Mouse (Mus musculus): ENCODE measurements around the gene Keg1. TPM values are rescaled to one million over a fixed set of nuclear protein-coding genes. Genes with fewer than 3 reads are reported as not detected.

The Keg1 gene
- total and polyA plus RNA-seq, 2 experiments from 2014 or later, result not detected

DNA sequence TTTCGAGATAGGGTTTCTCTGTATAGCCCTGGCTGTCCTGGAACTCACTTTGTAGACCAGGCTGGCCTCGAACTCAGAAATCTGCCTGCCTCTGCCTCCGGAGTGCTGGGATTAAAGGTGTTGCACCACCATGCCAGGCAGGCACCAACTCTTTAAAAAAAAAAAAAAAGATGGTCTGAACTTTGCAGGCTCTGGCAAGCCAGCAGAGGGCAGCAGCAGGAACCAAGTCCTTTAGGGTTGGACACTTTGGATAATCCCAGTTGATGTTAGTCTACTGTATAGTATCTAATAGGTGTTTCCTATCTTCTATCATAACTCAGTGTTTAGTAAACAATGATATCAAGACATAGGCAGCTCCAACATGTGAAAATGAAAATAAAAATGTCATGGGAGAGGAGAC, 26.7 kb downstream of the Keg1 start:
- Histone ChIP-seq H3K4me1 (ENCODE audit: insufficient read depth) (no peaks in the 10 kb centered on the region), H3K9me3 (ENCODE audit: low read length) (no peaks in the 10 kb centered on the region), H3K27ac (ENCODE audit: low read depth, low read length) (no peak overlapping the region), H3K9ac (no peak overlapping the region), H3K4me2 (ENCODE audit: low read depth) (no peak overlapping the region), H3K4me3 (ENCODE audit: low read depth, low read length) (no peak overlapping the region), H3K36me3 (ENCODE audit: insufficient read depth) (no peaks in the 10 kb centered on the region), H3K27me3 (ENCODE audit: insufficient read depth, low read length) (no peaks in the 10 kb centered on the region)
- no peak for ATAC-seq
- 79% methylated on average over 2 of the region's 3 CpGs for WGBS
- 0 out of 2 replicates have a peak, but pooled peaks have one; percentile 5 for TF ChIP-seq CTCF (IDR thresholded peaks at IDR 0.05; ENCODE audit: low read depth)
- DNase-seq, result no peak

DNA sequence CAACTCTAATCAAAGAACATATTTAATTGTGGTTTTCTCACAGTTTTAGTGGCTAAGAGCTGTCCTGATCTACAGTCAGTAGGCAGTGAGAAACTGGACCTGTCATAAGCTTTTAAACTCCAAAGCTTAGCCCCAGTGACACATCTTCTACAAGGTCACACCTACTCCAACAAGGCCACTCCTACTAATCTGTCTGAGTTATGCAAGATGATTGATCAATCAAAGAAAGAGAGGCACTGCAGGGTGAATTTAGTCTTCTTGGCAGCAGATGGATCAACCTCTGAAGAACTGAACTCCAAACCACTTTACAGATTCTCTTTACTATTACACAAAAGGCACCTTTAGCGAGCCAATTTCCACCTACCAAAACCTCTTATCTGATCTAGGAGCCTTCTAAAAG, 30.3 kb downstream of the Keg1 start:
- no peak for ATAC-seq
- whole genome bisulfite sequencing, result 89% methylated on average over 1 of the region's 1 CpGs
- H3K9ac ChIP-seq, result no peak overlapping the region
- no peak overlapping the region for H3K4me2 ChIP-seq (ENCODE audit: low read depth)
- no peak overlapping the region for H3K27ac ChIP-seq (ENCODE audit: low read depth, low read length)
- H3K4me3 ChIP-seq (ENCODE audit: low read depth, low read length), result no peak overlapping the region
- H3K36me3 ChIP-seq (ENCODE audit: insufficient read depth), result no peaks in the 10 kb centered on the region
- DNase-seq, result no peak
- H3K9me3 ChIP-seq (ENCODE audit: low read length), result no peaks in the 10 kb centered on the region
- H3K4me1 ChIP-seq (ENCODE audit: insufficient read depth), result no peaks in the 10 kb centered on the region
- H3K27me3 ChIP-seq (ENCODE audit: insufficient read depth, low read length), result no peaks in the 10 kb centered on the region
- no peak for TF ChIP-seq CTCF (IDR thresholded peaks at IDR 0.05; ENCODE audit: low read depth)

DNA sequence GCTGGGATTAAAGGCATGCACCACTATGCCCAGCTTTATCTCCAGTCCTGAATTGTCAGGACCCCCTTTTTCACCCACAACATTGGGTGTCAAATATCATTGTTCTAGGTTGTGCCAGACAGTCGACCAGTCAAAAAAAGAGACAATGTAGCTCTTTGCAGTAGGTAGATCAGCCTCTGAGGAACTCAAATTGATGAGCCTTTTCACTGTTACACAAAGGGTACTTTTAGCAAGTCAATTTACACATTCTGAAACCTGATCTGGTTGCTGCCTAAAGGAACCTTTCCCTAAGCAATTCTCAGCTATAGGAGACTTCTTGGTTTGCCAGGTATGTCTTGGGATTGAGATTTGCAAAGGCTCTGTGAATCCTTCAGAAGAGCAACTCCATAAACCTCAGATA, 35.5 kb downstream of the Keg1 start:
- Histone ChIP-seq H3K36me3 (ENCODE audit: insufficient read depth) (no peaks in the 10 kb centered on the region), H3K9ac (no peak overlapping the region), H3K4me1 (ENCODE audit: insufficient read depth) (no peaks in the 10 kb centered on the region), H3K4me3 (ENCODE audit: low read depth, low read length) (no peak overlapping the region), H3K9me3 (ENCODE audit: low read length) (no peaks in the 10 kb centered on the region), H3K4me2 (ENCODE audit: low read depth) (no peak overlapping the region), H3K27ac (ENCODE audit: low read depth, low read length) (no peak overlapping the region), H3K27me3 (ENCODE audit: insufficient read depth, low read length) (no peaks in the 10 kb centered on the region)
- 62% methylated on average over 1 of the region's 1 CpGs for WGBS
- no peak for ATAC-seq
- no peak for TF ChIP-seq CTCF (IDR thresholded peaks at IDR 0.05; ENCODE audit: low read depth)
- DNase-seq, result no peak

DNA sequence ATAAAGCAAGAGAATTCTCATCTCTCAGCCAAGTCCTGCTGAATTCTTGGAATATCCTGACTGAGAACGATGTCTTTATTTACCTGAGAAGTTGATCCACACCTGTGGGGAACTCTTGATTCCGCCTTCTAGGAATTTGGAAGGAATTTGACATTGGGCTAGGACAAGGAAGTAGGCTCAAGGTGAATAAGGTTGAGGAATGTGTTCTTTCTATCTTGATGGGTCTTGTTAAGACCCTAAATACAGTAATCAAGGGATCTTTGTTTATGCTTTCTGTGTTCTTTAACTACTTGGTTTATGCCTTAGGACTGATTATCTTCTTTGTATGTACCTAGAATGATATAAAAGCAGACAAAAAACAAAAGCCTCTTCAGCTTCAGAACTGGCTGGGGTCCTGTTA, 36.4 kb downstream of the Keg1 start:
- TF ChIP-seq CTCF (IDR thresholded peaks at IDR 0.05; ENCODE audit: low read depth), result no peak
- no peak for DNase-seq
- no peaks in the 10 kb centered on the region for H3K9me3 ChIP-seq (ENCODE audit: low read length)
- no peaks in the 10 kb centered on the region for H3K36me3 ChIP-seq (ENCODE audit: insufficient read depth)
- H3K4me2 ChIP-seq (ENCODE audit: low read depth), result no peak overlapping the region
- H3K4me1 ChIP-seq (ENCODE audit: insufficient read depth), result no peaks in the 10 kb centered on the region
- H3K27me3 ChIP-seq (ENCODE audit: insufficient read depth, low read length), result no peaks in the 10 kb centered on the region
- no peak overlapping the region for H3K4me3 ChIP-seq (ENCODE audit: low read depth, low read length)
- WGBS, result 89% methylated on average over 2 of the region's 2 CpGs
- ATAC-seq, result no peak
- no peak overlapping the region for H3K27ac ChIP-seq (ENCODE audit: low read depth, low read length)
- H3K9ac ChIP-seq, result no peak overlapping the region

DNA sequence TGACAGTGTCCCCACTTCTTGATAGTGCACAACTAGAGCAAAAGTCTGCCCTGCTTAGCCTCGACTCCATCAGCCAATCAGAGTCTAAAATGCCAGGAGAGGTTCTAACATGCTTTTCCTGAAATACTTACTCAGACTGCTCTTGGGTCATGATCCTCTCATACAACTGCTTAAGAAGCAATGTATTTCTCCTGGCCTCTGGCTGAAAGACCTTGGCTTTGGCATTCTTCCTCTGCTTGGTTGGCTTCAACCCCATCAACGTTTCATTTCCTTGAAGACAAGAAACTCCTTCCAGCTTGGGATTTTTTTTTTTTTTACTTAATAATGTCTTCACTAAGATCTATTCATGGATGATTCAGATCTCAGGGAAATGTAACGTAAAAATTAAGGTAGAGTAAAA, 60.7 kb downstream of the Keg1 start:
- H3K27ac ChIP-seq (ENCODE audit: low read depth, low read length), result no peak overlapping the region
- ATAC-seq (no peak), DNase-seq (no peak)
- H3K4me3 ChIP-seq (ENCODE audit: low read depth, low read length), result no peak overlapping the region
- no peaks in the 10 kb centered on the region for H3K9me3 ChIP-seq (ENCODE audit: low read length)
- H3K4me1 ChIP-seq (ENCODE audit: insufficient read depth), result no peaks in the 10 kb centered on the region
- H3K9ac ChIP-seq, result no peak overlapping the region
- H3K36me3 ChIP-seq (ENCODE audit: insufficient read depth), result no peaks in the 10 kb centered on the region
- WGBS, result 82% methylated on average over 3 of the region's 3 CpGs
- H3K27me3 ChIP-seq (ENCODE audit: insufficient read depth, low read length), result no peaks in the 10 kb centered on the region
- no peak overlapping the region for H3K4me2 ChIP-seq (ENCODE audit: low read depth)
- no peak for TF ChIP-seq CTCF (IDR thresholded peaks at IDR 0.05; ENCODE audit: low read depth)

DNA sequence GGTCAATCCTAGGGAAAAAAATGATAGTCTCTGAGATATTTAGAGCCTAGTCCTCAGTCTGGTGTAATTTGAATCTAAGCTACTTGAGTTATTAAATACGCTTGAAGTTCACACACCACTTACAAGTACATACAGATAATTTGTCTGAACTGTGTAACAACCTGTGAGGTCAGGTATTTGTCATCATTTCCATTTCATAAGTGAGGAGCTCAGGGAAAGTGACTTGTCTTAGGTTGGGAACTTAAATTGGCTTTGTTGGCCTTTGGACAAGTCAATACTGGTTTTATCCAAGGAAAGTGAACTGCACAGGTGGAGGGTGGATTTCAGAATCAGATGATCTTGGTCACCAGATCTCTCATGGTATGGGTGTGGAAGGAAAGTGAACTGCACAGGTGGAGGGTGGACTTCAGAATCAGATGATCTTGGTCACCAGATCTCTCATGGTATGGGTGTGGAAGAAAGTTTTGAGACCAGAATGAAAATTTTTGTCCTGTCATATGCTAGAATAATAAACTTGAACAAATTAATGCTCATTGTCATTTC, 63.4 kb downstream of the Keg1 start:
- WGBS, result 95% methylated on average over 1 of the region's 1 CpGs
- Histone ChIP-seq H3K4me3 (ENCODE audit: low read depth, low read length) (no peak overlapping the region), H3K4me1 (ENCODE audit: insufficient read depth) (no peaks in the 10 kb centered on the region), H3K4me2 (ENCODE audit: low read depth) (no peak overlapping the region), H3K27me3 (ENCODE audit: insufficient read depth, low read length) (no peaks in the 10 kb centered on the region), H3K36me3 (ENCODE audit: insufficient read depth) (peaks cover 10% of the 10 kb centered on the region), H3K9me3 (ENCODE audit: low read length) (no peaks in the 10 kb centered on the region), H3K27ac (ENCODE audit: low read depth, low read length) (no peak overlapping the region), H3K9ac (no peak overlapping the region)
- DNase-seq (no peak), ATAC-seq (no peak)
- TF ChIP-seq CTCF (IDR thresholded peaks at IDR 0.05; ENCODE audit: low read depth), result no peak

DNA sequence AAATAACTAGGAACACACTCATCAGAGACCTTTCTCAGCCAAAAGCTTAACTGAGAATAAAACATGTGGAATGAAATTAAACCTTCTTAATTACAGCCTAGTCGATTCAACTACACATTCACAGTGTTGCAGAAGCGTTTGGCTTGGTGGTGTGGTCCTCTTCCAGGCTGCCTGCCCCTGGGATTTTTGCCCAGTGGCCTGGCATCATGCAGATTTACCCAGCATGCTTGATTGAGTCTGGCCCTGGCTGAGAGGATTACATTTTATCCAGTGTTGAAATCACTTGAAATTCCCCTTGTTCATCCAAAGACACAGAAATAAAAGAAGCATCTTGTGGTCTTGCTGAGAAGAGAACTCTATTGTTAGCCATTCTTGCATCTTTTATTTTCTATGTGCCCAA, 64.1 kb downstream of the Keg1 start:
- peaks cover 16% of the 10 kb centered on the region for H3K36me3 ChIP-seq (ENCODE audit: insufficient read depth)
- no peak for TF ChIP-seq CTCF (IDR thresholded peaks at IDR 0.05; ENCODE audit: low read depth)
- no peaks in the 10 kb centered on the region for H3K27me3 ChIP-seq (ENCODE audit: insufficient read depth, low read length)
- H3K9ac ChIP-seq, result no peak overlapping the region
- peak; percentile 78 for ATAC-seq
- H3K4me1 ChIP-seq (ENCODE audit: insufficient read depth), result no peaks in the 10 kb centered on the region
- H3K9me3 ChIP-seq (ENCODE audit: low read length), result no peaks in the 10 kb centered on the region
- H3K4me3 ChIP-seq (ENCODE audit: low read depth, low read length), result no peak overlapping the region
- H3K4me2 ChIP-seq (ENCODE audit: low read depth), result no peak overlapping the region
- WGBS, result 18% methylated on average over 2 of the region's 2 CpGs
- no peak overlapping the region for H3K27ac ChIP-seq (ENCODE audit: low read depth, low read length)
- peak; percentile 63 for DNase-seq
